Mouse (Mus musculus) brain, embryonic 18.5 days (tissue): ENCODE results near the gene Gpd2.

ENCODE experiments used
- DNase-seq: peaks from one replicate; pipeline ENCODE4 v3.0.0-alpha.2; 2012; ENCODE audit warnings: low read depth, low spot score

The Gpd2 gene

DNA sequence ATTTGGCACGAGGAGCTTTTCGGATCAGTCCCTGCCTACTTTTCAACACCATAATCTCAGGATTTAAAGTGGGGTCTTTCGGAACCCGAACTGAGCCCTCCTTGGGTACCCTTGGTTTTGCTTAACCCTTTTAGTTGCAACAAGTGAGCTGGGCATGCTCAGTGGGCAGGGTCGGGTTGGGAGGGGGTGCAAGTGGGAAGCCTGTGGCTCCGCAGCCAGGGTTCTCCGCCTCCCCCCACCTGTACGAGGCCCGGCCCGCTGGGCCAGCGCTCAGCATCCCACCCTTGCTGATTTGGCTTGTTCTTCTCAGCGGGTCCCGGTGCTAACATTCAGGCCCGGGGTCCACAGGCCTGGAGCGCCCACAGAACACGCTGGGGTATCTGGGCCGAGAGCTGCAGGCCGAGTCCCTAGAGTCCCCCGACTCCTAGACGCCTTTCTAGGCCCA lies at the start of gene Gpd2:
Gene Gpd2 (plus strand): TSS at position 161 of the 445 bp plus-strand sequence.
- no peak for DNase-seq

DNA sequence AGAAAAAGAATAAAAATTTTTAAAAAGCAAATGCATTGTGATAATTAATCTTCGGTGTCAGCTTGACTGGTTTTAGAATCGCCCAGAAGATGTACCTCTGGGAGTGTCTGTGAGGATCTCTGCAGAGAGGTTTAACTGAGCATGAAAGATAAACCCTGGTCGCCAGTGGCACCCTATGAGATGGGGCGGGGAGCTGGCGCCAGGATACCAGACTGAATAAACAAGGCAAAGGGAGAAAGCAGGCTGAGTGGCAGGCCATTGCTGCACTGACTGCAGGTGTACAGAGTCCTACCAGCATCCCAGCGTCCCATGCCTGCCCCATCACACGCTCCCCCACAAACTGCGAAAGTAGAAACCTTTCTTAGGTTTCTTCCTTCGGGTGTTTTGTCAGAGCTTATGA lies 49.2 kb upstream of the Gpd2 start:
- no peak for DNase-seq

DNA sequence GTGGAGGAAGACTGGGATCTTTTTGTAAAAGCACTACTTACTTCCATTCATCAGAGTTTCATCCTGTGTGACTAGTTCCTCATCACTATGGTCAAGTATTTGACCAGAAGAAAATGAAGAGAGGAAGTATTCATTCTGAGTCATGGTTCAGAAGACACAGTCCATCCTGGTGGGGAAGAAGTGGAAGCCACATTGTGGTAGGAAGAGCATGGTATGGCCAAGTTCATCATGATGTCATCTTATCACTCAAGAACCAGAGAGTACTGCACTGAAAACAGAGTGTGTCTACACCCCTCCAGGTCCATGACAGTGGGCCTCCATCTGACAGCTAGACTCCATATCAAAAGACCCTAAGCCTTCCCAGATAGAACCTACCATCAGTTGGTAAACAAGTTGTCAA lies 46.6 kb upstream of the Gpd2 start:
- DNase-seq: no peak

DNA sequence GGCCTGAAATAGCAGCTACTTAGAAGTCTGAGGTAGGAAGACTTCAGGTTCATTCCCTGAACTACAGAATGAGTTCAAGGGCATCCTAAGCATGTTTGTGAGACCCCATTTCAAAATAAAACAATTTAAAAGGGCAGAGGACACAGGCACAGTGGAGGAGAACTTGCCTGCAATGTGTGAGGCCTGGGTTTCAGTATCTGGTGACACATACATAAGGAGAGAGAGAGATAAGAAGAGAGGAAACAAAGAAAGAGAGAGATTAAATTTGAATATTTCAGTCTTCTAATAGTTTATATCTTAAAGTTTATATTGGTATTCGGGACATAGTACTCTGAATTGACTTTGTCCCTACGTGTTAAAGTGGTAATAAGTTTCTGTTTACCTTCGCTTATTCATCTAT lies 38.4 kb upstream of the Gpd2 start:
- DNase-seq: no peak

DNA sequence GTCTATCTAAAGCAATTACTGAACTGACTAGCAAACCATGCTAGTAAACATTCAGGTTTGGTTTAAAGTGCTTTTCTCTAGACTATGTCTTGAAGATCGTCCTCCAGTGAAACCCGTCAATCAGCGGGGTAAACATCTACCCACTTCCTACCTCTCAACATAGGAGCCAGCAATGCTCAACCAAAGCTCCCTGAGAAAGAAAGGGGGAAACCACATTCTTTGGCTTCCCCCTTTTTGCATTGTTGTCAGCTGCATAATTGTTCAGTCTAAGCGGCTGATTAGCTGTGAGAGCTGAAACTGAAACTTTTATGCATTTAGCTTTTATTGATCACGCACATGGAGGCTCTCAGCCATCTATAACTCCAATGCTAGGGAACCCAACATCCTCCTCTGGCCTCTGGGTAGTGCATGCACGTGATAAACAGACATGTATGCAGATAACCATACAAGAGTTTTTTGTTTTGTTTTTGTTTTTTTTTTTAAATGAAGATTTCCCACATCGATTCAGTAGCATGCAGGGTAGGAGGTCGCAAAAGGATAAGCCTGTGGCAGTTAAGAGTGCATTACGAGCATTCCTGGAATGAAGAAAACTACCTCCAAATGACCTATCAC lies 28.9 kb upstream of the Gpd2 start:
- no peak for DNase-seq

DNA sequence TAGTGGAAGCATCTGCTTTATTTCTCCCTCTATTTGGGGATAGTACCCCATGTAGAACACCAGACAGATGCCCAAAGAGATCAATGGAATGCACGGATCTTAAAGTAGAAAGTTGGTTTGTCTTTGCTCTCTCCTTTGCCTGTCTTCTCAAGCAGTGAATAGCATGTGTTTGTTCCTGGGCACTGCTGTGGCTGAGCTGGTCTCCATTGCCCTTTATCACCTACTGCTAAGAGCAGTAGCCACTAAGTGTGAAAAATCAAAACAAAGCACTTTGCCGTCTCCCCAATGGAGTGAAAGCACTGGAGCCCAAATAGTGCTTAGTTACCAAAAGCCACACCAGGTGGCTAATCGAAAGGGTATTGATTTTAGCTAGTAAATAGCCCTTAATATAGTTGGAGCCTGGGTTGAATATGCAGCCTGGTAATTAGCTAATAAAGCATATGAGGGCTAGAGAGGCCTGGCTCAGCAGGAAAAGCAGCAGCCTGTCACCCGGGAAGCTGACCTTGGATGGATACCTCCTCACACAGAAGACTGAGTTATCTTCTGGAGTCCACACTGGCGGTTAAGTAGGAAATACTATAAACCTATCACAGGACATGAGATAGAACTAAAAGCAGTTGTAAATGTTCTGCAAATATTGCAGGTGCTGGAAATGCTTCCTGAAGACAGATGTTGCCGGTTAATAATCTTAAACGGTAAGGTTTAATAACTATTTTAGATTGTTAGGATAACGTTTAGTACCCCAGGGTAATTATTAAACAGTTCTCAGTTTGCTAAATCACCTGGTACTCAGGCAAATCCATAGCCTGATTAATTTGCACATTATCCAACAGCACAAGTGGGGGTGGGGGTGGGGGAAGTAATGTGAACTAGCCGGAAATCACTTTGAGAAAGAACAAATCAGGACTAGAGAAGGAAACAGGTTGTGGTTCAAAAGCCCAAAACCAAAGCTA lies 26.1 kb upstream of the Gpd2 start:
- no peak for DNase-seq

DNA sequence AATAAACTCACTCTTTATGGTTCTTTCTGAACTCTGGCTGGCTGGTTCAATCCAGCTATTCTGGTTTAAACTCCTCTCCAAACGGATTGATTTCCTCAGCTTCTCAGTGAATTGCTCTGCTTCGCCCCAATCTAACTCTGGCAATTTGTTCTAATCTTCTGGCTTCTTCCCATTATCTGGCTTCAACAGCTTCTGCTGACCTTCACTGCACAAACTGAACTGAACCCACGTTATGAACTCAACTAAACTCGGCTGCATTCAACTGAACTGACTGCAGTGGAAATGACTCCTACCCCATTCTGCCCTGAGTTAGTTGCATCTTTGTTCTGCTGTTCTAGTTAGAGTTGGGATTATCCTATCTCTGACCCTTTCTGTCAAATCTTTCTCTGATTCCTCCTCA lies 24.1 kb upstream of the Gpd2 start:
- no peak for DNase-seq

DNA sequence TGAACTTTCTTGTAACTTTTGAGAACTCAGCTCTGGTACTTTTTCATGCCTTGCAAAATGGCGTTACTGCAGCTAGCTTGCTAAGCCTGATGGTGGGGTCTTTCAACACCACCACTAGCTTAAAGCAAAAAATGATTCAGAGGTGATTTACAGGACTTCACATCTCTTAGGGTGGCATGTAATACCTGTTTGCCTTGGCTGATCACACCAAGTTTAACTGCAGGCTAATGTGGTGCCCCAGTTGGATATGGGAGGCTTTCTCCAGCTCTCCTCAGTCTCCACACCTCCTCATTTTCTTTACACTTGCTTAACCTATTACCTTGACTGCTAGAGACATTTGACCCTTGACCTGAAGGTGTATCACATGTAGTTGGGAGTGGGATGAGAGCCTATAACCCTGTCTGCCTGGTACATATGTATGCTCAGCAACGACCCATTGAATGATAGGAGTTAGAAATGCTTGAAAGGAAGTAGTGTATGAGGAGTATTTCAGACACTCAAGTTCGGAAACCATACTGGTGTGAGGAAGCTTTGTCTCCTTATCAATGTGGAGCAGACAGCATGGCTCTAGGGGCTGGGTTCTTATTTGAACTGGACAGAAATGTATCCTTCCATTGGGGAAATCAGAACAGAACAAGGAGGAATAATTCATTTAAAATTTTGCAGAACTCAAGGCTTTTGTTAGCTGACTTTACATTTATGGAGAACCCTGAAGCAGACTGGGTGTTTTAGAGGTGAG lies 14.0 kb upstream of the Gpd2 start:
- DNase-seq: no peak

DNA sequence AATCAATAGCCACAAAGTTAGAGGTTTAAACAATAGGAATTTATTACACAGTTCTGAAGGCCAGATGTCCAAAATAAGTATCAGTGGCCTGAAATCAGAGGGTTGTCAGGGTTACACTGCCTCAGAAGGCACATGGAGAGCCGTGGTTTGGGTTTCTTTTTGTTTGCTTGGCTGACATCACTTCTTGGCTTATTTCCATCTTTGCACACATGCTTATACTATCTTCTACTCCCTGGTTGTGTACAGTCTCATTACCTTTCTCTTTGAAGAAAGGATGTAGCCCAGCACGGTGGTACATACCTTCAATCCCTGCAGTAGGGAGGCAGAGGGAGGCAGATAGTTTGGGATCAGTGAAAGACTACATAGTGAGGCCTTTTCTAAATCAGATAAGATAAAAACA lies 12.2 kb upstream of the Gpd2 start:
- no peak for DNase-seq

DNA sequence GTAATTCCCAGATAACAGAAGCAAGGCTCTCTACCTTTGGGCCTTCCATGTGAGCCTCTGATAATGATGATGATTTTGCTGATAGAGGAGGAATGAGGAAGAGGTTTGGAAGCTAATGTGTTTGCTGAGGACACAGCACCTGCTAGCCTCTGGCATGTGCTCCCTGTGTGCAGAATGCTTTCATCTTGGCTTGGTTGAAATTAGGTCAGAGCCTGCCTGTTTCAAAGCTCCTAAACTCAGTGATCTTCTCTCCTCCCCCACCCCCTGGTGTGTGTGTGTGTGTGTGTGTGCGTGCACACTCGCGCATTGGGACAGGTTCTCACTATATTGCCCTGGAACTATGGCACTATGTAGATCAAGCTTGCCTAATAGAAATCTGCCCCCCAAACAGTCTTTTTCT lies 10.0 kb upstream of the Gpd2 start:
- DNase-seq: no peak

DNA sequence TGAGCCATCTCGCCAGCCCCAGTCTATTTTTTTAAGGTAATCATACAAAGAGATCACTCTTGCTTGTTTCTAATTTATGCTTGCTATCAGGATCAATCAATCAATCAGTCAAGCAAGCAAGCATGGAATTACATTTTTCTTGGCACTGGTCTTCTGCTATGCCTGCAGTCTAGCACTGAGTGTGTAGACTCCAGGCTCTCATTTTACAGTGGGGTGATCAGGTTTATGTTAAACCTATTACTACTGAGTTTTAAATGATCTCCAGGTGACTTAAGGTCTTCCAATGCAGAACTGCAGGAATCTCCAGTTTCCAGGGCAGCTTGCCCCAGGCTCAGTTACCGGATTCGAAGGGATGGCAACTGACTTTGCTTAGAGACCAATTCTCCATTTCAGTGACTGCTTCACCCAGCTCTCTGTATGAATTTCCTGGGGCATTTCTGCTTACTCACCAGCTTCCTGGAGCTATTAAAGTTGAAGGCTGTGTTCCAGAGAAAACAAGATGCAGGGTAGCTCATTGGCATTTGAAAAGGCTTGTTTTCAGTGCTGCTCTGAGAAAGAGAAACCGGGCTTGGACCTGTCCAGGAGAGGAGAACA lies 7.7 kb upstream of the Gpd2 start:
- no peak for DNase-seq

DNA sequence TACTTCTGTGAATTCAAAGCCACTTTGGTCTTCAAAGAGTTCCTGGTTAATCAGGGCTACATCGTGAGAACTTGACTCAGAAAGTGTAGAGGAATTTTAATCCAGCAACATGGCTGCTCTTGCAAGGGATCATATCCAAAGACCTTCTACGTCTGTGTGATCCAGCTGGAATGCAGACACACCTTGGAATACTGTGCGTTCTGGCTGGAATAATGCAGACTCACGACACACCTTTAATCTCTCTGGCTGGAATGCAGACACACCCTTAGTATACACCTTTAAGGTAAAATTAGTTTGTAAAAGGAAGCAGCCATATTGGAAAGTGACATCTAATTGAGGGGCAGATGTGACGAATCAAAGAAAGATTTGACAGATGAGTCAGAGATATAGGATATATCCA lies 6.0 kb upstream of the Gpd2 start:
- DNase-seq: no peak

DNA sequence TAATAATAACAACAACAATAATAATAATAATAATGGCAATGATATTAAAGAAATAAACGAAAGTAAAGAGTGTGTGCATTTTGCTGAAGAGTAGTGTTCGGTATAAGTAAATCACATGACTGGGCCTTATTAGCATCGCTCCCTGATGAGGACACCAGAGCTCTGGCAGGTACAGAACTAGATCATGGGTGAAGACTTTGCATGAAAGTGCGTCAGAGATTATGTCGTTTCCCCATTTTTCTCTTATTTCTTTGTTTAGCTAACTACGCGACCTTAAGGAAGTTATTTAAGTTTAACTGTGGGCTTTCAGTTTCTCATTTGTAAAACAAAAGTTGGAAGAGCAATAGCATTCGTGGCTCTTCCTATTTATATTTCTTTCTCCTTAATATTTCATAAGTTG lies 5.1 kb upstream of the Gpd2 start:
- DNase-seq: no peak

DNA sequence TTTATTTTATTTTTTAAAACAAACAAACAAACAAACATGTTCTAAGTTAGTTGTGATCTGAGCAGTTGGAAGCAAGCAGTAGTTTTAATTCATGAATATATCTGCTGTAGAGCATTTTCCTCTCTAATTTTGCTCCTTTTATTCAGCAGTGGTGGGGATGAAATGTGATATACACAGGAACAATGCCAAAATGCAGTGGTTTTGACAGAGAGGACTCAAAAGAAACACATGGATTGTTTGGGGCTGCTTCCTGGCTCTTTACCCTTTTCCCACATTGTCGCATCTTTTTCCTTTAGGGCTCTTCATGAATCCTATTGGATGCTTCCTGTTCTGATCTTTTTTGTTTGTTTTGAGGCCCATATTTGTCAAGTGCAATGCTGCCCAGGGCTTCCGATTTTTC lies 1.2 kb upstream of the Gpd2 start:
- no peak for DNase-seq

DNA sequence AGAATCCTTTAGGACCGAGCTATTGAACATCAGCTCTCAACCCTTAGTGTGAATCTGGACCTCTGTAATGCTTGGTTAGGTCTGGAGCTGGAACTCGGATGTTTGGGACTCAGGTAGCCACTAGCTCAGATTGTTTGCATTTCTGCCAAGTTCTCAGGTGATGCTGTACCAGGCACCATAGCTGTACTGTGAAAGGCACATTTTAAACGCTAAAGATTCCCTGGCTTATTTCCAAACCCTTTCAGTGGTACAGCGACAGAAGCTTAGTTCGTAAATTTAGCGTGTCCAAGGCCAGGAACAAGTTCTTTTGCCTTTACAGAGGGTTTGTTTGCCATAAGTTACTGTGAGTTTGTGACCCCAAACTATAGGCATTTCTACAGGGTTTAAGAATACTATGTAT lies 409 bp upstream of the Gpd2 start:
- no peak for DNase-seq

DNA sequence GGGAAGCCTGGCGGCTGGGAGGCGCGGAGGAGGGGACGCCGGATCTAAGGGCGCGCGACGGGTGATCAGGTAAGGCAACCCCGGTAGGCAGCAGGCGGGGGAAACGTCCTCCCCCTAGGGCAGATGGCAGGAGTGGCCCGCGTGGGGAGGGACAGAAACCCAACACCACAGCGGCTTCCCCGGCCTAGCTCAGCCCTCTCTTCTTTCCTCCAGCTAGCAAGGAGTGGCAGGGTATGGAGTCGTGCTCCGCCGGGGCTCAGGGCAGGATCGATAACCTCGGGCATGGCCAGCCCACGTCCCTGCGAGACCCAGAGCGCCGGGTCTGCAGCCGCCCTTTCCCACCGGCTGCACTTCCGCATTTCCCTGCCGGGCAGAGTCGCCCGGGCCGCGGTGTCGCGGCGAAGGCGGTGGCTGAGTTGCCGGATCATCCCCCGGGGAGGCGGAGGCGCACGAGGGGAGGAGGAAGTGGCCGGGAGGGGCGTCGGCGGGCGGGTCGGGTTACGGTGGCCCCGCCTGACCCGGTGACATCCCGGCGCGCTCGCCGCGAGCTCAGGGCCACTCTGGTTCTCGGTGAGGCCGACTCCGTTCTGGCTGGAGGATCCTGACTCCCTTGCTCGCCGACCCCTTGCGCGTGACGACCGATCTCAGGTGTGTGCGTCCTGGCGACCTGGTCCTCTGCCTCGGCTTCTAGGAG lies 632 bp downstream of the Gpd2 start:
- no peak for DNase-seq

DNA sequence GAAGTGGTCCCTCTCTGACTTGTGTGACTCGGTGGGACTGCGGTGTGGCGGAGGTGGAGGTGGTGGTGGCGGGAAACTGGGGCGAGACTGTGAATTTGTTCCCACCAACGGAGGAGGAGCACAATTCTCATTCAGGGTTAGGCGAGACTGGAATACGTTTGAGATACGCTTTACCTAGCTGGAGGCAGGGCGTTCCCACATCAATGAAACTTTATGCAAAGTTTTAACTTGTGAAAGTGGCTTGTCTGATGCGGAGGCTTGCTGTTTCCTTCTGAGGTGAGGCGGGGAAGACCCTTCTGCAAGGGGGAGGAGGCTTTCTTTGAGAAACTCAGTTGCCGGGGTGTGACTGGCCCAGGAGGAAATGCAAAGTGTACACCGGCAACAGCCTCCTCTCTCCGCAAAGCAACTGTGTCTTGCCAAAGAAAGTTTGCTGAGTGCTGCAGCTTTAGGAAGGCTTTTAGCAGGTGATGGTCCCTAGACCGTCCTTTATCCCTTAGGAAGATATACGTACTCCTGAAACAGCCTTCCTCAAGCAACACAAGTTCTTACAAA lies 1.3 kb downstream of the Gpd2 start:
- DNase-seq: no peak

DNA sequence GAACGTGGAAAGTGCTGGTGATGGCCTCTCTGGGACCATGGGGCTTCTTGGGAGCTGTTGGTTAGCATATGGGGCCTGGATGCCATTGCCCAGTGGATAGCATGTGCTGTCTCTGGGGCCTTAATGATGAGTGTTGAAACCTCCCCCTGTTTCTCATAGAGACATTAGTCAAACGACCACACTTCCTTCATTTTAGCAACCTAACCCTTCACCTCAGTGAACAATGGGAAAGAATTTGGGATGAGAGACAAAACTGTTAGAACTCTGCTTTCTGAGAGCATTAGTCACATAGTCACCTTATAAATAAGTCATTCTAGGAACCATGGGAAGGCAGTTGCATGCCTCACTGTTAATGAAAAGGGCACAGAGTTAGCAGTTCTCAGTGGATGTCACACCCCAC lies 1.9 kb downstream of the Gpd2 start:
- no peak for DNase-seq

DNA sequence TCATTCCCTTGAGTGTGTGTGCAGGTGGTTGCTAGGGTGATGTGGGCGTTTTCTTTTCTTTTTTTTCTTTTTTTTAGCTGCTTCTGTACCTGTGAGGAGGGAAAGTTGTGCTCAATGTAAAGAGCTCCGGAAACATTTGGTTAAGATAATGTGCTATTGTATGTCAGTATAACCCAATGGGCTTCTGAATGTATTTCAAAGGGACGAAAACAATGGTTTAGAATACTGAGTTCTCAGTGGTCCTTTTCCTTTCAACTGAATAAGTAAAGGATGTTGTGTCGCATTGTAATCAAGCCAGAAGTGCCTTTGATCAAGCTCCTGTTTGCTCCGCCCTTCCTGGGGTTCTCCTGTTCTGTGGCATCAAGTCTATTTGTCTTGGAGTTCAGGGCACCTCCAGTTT lies 6.6 kb downstream of the Gpd2 start:
- no peak for DNase-seq

DNA sequence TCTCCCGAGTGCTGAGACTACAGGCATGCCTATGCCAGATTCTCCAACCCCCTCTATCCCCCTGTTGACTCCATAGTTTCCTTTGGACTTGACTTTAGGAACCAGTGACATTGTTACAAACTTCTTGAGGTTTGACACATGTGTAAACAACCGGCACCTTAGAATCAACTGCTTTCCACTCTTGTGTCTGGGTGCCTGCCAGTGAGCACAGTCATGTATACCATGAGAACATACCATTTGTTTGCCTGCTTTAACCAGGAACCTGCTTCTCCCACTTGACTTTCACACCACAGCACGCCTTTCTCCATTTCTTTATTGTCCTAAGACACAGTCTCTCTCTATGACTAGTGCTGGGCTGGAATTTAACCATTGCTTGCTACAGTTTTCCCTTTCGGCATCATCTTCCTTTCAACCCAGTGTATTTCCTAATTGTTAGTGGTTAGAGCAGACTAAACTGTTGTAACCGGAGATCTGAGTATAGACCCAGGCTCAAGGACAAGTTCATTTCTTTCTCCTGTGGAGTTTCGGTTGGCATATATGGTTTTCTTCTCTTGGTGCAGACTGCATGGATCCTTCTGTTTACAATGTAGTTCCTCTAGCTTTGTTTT lies 8.4 kb downstream of the Gpd2 start:
- no peak for DNase-seq

DNA sequence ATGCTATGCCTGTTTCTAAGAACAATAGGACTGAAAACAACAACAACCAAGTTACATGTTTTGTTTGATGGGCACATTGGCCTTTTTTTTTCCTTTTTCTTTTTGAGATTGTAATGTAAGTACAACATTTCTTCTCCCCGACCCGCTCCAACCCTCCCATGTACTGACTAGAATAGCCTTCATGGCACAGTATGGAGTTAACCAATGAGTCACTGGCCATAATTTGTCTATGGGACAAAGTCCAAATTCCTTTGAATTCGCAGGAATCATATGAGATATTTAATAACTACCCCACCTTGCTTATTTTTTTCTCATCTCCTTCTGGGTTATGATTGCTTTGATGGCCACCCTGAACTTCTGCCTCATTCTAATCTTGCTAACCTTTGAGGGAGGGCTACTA lies 12.7 kb downstream of the Gpd2 start:
- DNase-seq: no peak
